Mouse (Mus musculus): ENCODE data around the gene Pqlc2. TPM values are rescaled to one million over a fixed set of nuclear protein-coding genes. Genes with fewer than 3 reads are reported as not detected.

The Pqlc2 gene
- polyA plus RNA-seq, 1 experiment from 2014 or later: 15.1 TPM

Small RNA genes within 50 kb of the gene (microRNA-seq; reads per million reads assigned to microRNA genes)
- gene Gm24245: 1.4 reads per million
- gene Gm25732: 0.62 reads per million

Other genes starting within 250 kb of the Pqlc2 start
- 0.11 and 0.14 TPM in 2 replicates for gene Htr6, start 235.1 kb downstream of the Pqlc2 start, polyA plus RNA-seq (2015; fragmentation: Nextera tagmentation; extraction: Ambion mirVana)
- gene Nbl1, start 217.7 kb downstream of the Pqlc2 start, polyA plus RNA-seq (2015; fragmentation: Nextera tagmentation; extraction: Ambion mirVana): 22.1 and 32.0 TPM in 2 replicates
- 414 and 419 TPM in 2 replicates for gene Minos1, start 179.6 kb downstream of the Pqlc2 start, polyA plus RNA-seq (2015; fragmentation: Nextera tagmentation; extraction: Ambion mirVana)
- gene Capzb, start 117.8 kb downstream of the Pqlc2 start, polyA plus RNA-seq (2015; fragmentation: Nextera tagmentation; extraction: Ambion mirVana): 321 and 324 TPM in 2 replicates
- gene Akr7a5, start within 50 bp of the Pqlc2 start, polyA plus RNA-seq (2015; fragmentation: Nextera tagmentation; extraction: Ambion mirVana): 65.0 and 66.5 TPM in 2 replicates
- 97.9 and 105 TPM in 2 replicates for gene Mrto4, start 41.9 kb upstream of the Pqlc2 start, polyA plus RNA-seq (2015; fragmentation: Nextera tagmentation; extraction: Ambion mirVana)
- gene Emc1, start 41.9 kb upstream of the Pqlc2 start, polyA plus RNA-seq (2015; fragmentation: Nextera tagmentation; extraction: Ambion mirVana): 41.0 and 42.0 TPM in 2 replicates
- 75.8 and 85.2 TPM in 2 replicates for gene Ubr4, start 41.9 kb upstream of the Pqlc2 start, polyA plus RNA-seq (2015; fragmentation: Nextera tagmentation; extraction: Ambion mirVana)
- 4.4 and 4.6 TPM in 2 replicates for gene Iffo2, start 219.8 kb upstream of the Pqlc2 start, polyA plus RNA-seq (2015; fragmentation: Nextera tagmentation; extraction: Ambion mirVana)